ENCODE assay signal across 8 mouse cellular contexts in genomic region chr1:45825140-45825539, GRCm38 (mm10). TPM values are rescaled to one million over a fixed set of nuclear protein-coding genes. Genes with fewer than 3 reads are reported as not detected.
DNase-seq lines count a peak whose midpoint lies in the region; ATAC-seq and TF ChIP-seq lines count a peak whose summit lies in the region.

No protein-coding gene starts in this region.

- no peak overlapping the region for H3K4me2 ChIP-seq in intestine, postnatal 0 days (replicated peaks; ENCODE audit: low read depth)

- DNase-seq in testis, postnatal 10 days (ENCODE audit: low spot score): peak; percentile 81
- no peak for DNase-seq in testis, postnatal 14 days (ENCODE audit: low spot score)
- DNase-seq in gastrocnemius, postnatal 10 days: peak; percentile 66
- DNase-seq in left cerebral cortex, postnatal 36 days (ENCODE audit: low spot score in 2 of 2): peak; percentile 23 to 53
- peak; percentile 53 for DNase-seq in midbrain, embryonic 10.5 days (ENCODE audit: low spot score)
- DNase-seq in spleen, adult 12 weeks (ENCODE audit: low spot score): peak; percentile 10

- H3K27me3 ChIP-seq in intestine, postnatal 0 days (replicated peaks; ENCODE audit: control insufficient read depth, insufficient read depth, low read length): no peaks in the 10 kb centered on the region
- H3K27me3 ChIP-seq in midbrain, embryonic 10.5 days (ENCODE audit: low read depth, poor library complexity, severe bottlenecking): no peaks in the 10 kb centered on the region

- WGBS in intestine, postnatal 0 days: 51% methylated on average over 5 of the region's 5 CpGs
- WGBS in midbrain, embryonic 10.5 days: 49% methylated on average over 5 of the region's 5 CpGs

- 0 out of 2 replicates have a peak, but pooled peaks have one; percentile 25 for ATAC-seq in intestine, postnatal 0 days

- H3K4me3 ChIP-seq in cortical plate, adult 2 months (ENCODE audit: insufficient read depth, low read length): no peak overlapping the region
- no peak overlapping the region for H3K4me3 ChIP-seq in intestine, postnatal 0 days (ENCODE audit: low read depth, low read length)
- H3K4me3 ChIP-seq in midbrain, embryonic 10.5 days: no peak overlapping the region

- H3K9me3 ChIP-seq in intestine, postnatal 0 days (ENCODE audit: control insufficient read depth): no peaks in the 10 kb centered on the region
- H3K9me3 ChIP-seq in midbrain, embryonic 10.5 days (replicated peaks): no peaks in the 10 kb centered on the region

- H3K9ac ChIP-seq in intestine, postnatal 0 days (ENCODE audit: low read depth, low read length): no peak overlapping the region

- intact Hi-C loops in left cerebral cortex, postnatal 36 days (cut with DNase I): loop anchor here (5.0 kb wide), 1 partner anchor 102 kb away; the partner anchor contains the start of gene Slc40a1

- peaks cover 13% of the 10 kb centered on the region; the same call in 1 of the 2 replicates for H3K36me3 ChIP-seq in intestine, postnatal 0 days (ENCODE audit: control insufficient read depth, insufficient read depth)
- H3K36me3 ChIP-seq in midbrain, embryonic 10.5 days: peaks cover 50% of the 10 kb centered on the region

- no peak overlapping the region for H3K27ac ChIP-seq in cortical plate, adult 2 months (ENCODE audit: insufficient read depth, low read length)
- H3K27ac ChIP-seq in intestine, postnatal 0 days (ENCODE audit: low read depth, low read length): no peak overlapping the region
- H3K27ac ChIP-seq in midbrain, embryonic 10.5 days (replicated peaks): no peak overlapping the region

- TF ChIP-seq CTCF in cortical plate, adult 2 months (IDR thresholded peaks at IDR 0.05; ENCODE audit: extremely low read depth, insufficient read depth, low read length): peak; percentile 60
- peak; percentile 82 for TF ChIP-seq CTCF in intestine, postnatal 0 days (IDR thresholded peaks at IDR 0.05; ENCODE audit: low read depth)

- H3K4me1 ChIP-seq in cortical plate, adult 2 months (ENCODE audit: control insufficient read depth, insufficient read depth, low read length): no peaks in the 10 kb centered on the region
- H3K4me1 ChIP-seq in intestine, postnatal 0 days (replicated peaks; ENCODE audit: control insufficient read depth, insufficient read depth, low read length): no peaks in the 10 kb centered on the region
- H3K4me1 ChIP-seq in midbrain, embryonic 10.5 days: no peaks in the 10 kb centered on the region

- TF ChIP-seq POLR2A in cortical plate, adult 2 months (IDR thresholded peaks at IDR 0.05; ENCODE audit: extremely low read depth, insufficient read depth, low read length): no peak

RNA-seq across cellular contexts. Expression of gene Wdr75, which starts 30.2 kb away (rescaled TPM):
- polyA plus RNA-seq in cortical plate, adult 2 months (2012; rRNA removed): 31.3 and 32.5 TPM in 2 replicates
- 10 to 100 TPM; 22.7 to 24.2 TPM for total RNA-seq in gastrocnemius, postnatal 10 days (2021)
- 24.3 and 25.3 TPM in 2 replicates for polyA plus RNA-seq in intestine, postnatal 0 days (2015; fragmentation: Nextera tagmentation; extraction: Ambion mirVana)
- total RNA-seq in left cerebral cortex, postnatal 36 days (2021): 10 to 100 TPM; 37.4 to 45.1 TPM
- 85.3 and 91.4 TPM in 2 replicates for polyA plus RNA-seq in midbrain, embryonic 10.5 days (2016; fragmentation: Nextera tagmentation; extraction: Ambion mirVana)
